Mouse (Mus musculus): Measurements from ENCODE around the gene Mrpl45. TPM values are rescaled to one million over a fixed set of nuclear protein-coding genes. Genes with fewer than 3 reads are reported as not detected.

The Mrpl45 gene
- polyA plus RNA-seq, 1 experiment from 2014 or later = 40.5 TPM

- H3K4me1 ChIP-seq (replicated peaks; ENCODE audit: control insufficient read depth, insufficient read depth, low read length) = no peaks in the 10 kb centered on the region
- no peak overlapping the region for H3K9ac ChIP-seq (ENCODE audit: low read depth, low read length)
- no peak overlapping the region for H3K4me3 ChIP-seq (ENCODE audit: low read depth, low read length)
- WGBS = 51% methylated on average over 12 of the region's 12 CpGs
- no peak overlapping the region for H3K27ac ChIP-seq (ENCODE audit: low read depth, low read length)
- no peaks in the 10 kb centered on the region for H3K9me3 ChIP-seq (ENCODE audit: control insufficient read depth)
- H3K4me2 ChIP-seq (replicated peaks; ENCODE audit: low read depth) = no peak overlapping the region
- no peaks in the 10 kb centered on the region for H3K36me3 ChIP-seq (ENCODE audit: control insufficient read depth, insufficient read depth)
- no peaks in the 10 kb centered on the region for H3K27me3 ChIP-seq (replicated peaks; ENCODE audit: control insufficient read depth, insufficient read depth, low read length)
- peak; percentile 69; the same call in 1 of the 2 replicates for ATAC-seq
- no peak for TF ChIP-seq CTCF (IDR thresholded peaks at IDR 0.05; ENCODE audit: low read depth)
Observed at GRCm38 (mm10) chr11:97289276-97290230, 26.0 kb upstream of the Mrpl45 start.

- H3K4me3 ChIP-seq (ENCODE audit: low read depth, low read length) = no peak overlapping the region
- no peak overlapping the region for H3K9ac ChIP-seq (ENCODE audit: low read depth, low read length)
- no peak overlapping the region for H3K4me2 ChIP-seq (replicated peaks; ENCODE audit: low read depth)
- no peaks in the 10 kb centered on the region for H3K36me3 ChIP-seq (ENCODE audit: control insufficient read depth, insufficient read depth)
- 94% methylated on average over 1 of the region's 1 CpGs for WGBS
- ATAC-seq = no peak
- no peak for TF ChIP-seq CTCF (IDR thresholded peaks at IDR 0.05; ENCODE audit: low read depth)
- H3K27me3 ChIP-seq (replicated peaks; ENCODE audit: control insufficient read depth, insufficient read depth, low read length) = no peaks in the 10 kb centered on the region
- H3K4me1 ChIP-seq (replicated peaks; ENCODE audit: control insufficient read depth, insufficient read depth, low read length) = no peaks in the 10 kb centered on the region
- no peak overlapping the region for H3K27ac ChIP-seq (ENCODE audit: low read depth, low read length)
- no peaks in the 10 kb centered on the region for H3K9me3 ChIP-seq (ENCODE audit: control insufficient read depth)
Observed at GRCm38 (mm10) chr11:97292731-97293130, 22.8 kb upstream of the Mrpl45 start.

- H3K4me2 ChIP-seq (replicated peaks; ENCODE audit: low read depth) = no peak overlapping the region
- no peak for ATAC-seq
- H3K36me3 ChIP-seq (ENCODE audit: control insufficient read depth, insufficient read depth) = no peaks in the 10 kb centered on the region
- H3K27me3 ChIP-seq (replicated peaks; ENCODE audit: control insufficient read depth, insufficient read depth, low read length) = no peaks in the 10 kb centered on the region
- WGBS = 90% methylated on average over 3 of the region's 4 CpGs
- TF ChIP-seq CTCF (IDR thresholded peaks at IDR 0.05; ENCODE audit: low read depth) = no peak
- no peaks in the 10 kb centered on the region for H3K9me3 ChIP-seq (ENCODE audit: control insufficient read depth)
- H3K9ac ChIP-seq (ENCODE audit: low read depth, low read length) = no peak overlapping the region
- no peaks in the 10 kb centered on the region for H3K4me1 ChIP-seq (replicated peaks; ENCODE audit: control insufficient read depth, insufficient read depth, low read length)
- H3K27ac ChIP-seq (ENCODE audit: low read depth, low read length) = no peak overlapping the region
- H3K4me3 ChIP-seq (ENCODE audit: low read depth, low read length) = no peak overlapping the region
Observed at GRCm38 (mm10) chr11:97296542-97296941, 19.0 kb upstream of the Mrpl45 start.

- WGBS = 86% methylated on average over 2 of the region's 2 CpGs
- Histone ChIP-seq H3K36me3 (ENCODE audit: control insufficient read depth, insufficient read depth) (no peaks in the 10 kb centered on the region), H3K4me3 (ENCODE audit: low read depth, low read length) (no peak overlapping the region), H3K27me3 (replicated peaks; ENCODE audit: control insufficient read depth, insufficient read depth, low read length) (no peaks in the 10 kb centered on the region), H3K27ac (ENCODE audit: low read depth, low read length) (no peak overlapping the region), H3K9me3 (ENCODE audit: control insufficient read depth) (no peaks in the 10 kb centered on the region), H3K9ac (ENCODE audit: low read depth, low read length) (no peak overlapping the region), H3K4me1 (replicated peaks; ENCODE audit: control insufficient read depth, insufficient read depth, low read length) (no peaks in the 10 kb centered on the region), H3K4me2 (replicated peaks; ENCODE audit: low read depth) (no peak overlapping the region)
- no peak for TF ChIP-seq CTCF (IDR thresholded peaks at IDR 0.05; ENCODE audit: low read depth)
- no peak for ATAC-seq
Observed at GRCm38 (mm10) chr11:97299939-97300338, 15.6 kb upstream of the Mrpl45 start.

GRCm38 (mm10) chr11:97301406-97301805 is 14.1 kb upstream of the Mrpl45 start:
- Histone ChIP-seq H3K4me3 (ENCODE audit: low read depth, low read length) (no peak overlapping the region), H3K4me2 (replicated peaks; ENCODE audit: low read depth) (no peak overlapping the region), H3K36me3 (ENCODE audit: control insufficient read depth, insufficient read depth) (no peaks in the 10 kb centered on the region), H3K4me1 (replicated peaks; ENCODE audit: control insufficient read depth, insufficient read depth, low read length) (no peaks in the 10 kb centered on the region), H3K27ac (ENCODE audit: low read depth, low read length) (no peak overlapping the region), H3K9ac (ENCODE audit: low read depth, low read length) (no peak overlapping the region), H3K9me3 (ENCODE audit: control insufficient read depth) (no peaks in the 10 kb centered on the region), H3K27me3 (replicated peaks; ENCODE audit: control insufficient read depth, insufficient read depth, low read length) (no peaks in the 10 kb centered on the region)
- TF ChIP-seq CTCF (IDR thresholded peaks at IDR 0.05; ENCODE audit: low read depth) = no peak
- ATAC-seq = no peak
- 82% methylated on average over 16 of the region's 16 CpGs for whole genome bisulfite sequencing

GRCm38 (mm10) chr11:97302231-97302781 is 13.2 kb upstream of the Mrpl45 start:
- Histone ChIP-seq H3K9me3 (ENCODE audit: control insufficient read depth) (no peaks in the 10 kb centered on the region), H3K27me3 (replicated peaks; ENCODE audit: control insufficient read depth, insufficient read depth, low read length) (no peaks in the 10 kb centered on the region), H3K4me1 (replicated peaks; ENCODE audit: control insufficient read depth, insufficient read depth, low read length) (no peaks in the 10 kb centered on the region), H3K4me3 (ENCODE audit: low read depth, low read length) (no peak overlapping the region), H3K27ac (ENCODE audit: low read depth, low read length) (peak overlapping the region; percentile 46), H3K4me2 (replicated peaks; ENCODE audit: low read depth) (no peak overlapping the region; the same call in 1 of the 2 replicates), H3K36me3 (ENCODE audit: control insufficient read depth, insufficient read depth) (no peaks in the 10 kb centered on the region), H3K9ac (ENCODE audit: low read depth, low read length) (no peak overlapping the region)
- 9% methylated on average over 7 of the region's 7 CpGs for WGBS
- no peak for TF ChIP-seq CTCF (IDR thresholded peaks at IDR 0.05; ENCODE audit: low read depth)
- ATAC-seq = peak; percentile 73
